Mouse (Mus musculus) stomach, postnatal 0 days (tissue): Measurements from ENCODE around the gene Dhx38.

Experiments
- CTCF ChIP-seq: IDR thresholded peaks from 2 replicates; pipeline ENCODE4 v1.5.1; 2016; ENCODE audit warnings: antibody characterized with exemption, low read depth, mild to moderate bottlenecking, moderate library complexity
- EP300 ChIP-seq: optimal IDR thresholded peaks from 2 replicates; pipeline ENCODE3; 2016; ENCODE audit warnings: antibody characterized with exemption

DNA sequence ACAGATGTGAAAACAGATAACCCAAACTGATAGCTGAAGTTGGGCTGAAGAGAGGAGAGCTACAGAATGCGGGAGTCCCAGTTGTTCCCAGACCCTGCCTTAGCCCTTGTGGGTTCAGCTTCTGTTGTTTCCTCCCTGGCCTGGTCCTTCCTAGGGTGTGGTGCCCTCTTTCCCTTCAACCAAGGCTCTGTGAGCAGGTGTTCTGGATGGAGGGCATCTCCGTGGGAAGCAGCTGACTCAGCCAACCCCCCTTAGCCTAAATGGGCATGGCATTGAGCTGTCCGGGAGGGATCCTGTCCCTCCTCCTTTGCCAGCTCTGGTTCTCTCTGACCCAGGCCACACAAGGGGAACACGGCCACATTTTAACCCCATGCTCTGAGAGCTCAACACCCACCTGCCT is 10.7 kb upstream of the Dhx38 start:
- TF ChIP-seq CTCF (no peak), EP300 (no peak)
